Mouse (Mus musculus) left cerebral cortex, postnatal 10 days (tissue): ENCODE results near the gene Begain. TPM values are rescaled to one million over a fixed set of nuclear protein-coding genes. Genes with fewer than 3 reads are reported as not detected.
A peak's percentile ranks its signal among the peaks of the same experiment; 100 is the strongest.

ENCODE experiments used
- DNase-seq, 2 experiments: peaks; one replicate each; pipeline ENCODE4 v3.0.0; 2021 to 2022; ENCODE audit warnings: low spot score in 2 of 2, mixed read lengths in 1 of 2; ENCODE audit errors: extremely low spot score in 1 of 2
- intact Hi-C: fragments of 180-260 bp; cut with DNase I; formaldehyde crosslinking; loops from one replicate; pipeline ENCODE4 v1.15.1; 2025
- total RNA-seq, 2 experiments: library from RNA; stranded (reverse); gene quantifications; 2 replicates each; pipeline ENCODE4 v1.2.3; 2021

The Begain gene
- total RNA-seq, 2 experiments from 2014 or later = 158 to 167 TPM

DNA sequence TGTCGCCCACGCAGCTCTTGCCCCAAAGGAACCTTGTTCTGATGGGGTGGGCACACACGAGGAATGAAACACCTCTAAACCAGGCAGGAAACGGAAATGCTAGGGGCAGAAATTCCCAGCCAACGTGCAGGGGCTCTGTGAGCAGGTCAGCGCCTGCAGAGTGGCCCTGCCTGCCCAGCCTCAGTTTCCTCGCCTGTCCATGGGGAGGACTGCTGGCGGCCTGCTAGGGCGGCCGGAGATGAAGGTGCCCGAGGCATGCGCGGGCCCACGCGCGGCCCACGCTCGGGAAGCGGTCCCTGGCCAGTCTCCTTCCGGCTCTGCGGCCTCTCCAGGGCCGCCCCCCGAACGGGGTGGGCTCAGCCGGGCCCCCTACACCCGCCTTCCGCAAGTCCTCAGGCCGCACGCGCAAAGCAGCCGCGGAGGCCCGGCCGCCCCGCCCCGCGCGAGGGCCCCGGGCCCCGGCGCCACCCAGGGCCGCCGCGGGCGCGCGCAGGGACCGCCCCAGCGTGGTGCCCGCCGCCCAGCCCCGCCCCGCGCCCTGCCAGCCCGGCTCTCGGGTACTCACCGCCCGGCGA is 369 bp downstream of the Begain start:
- peak in 1 of 2 experiments; percentile 67 for DNase-seq
- intact Hi-C loops = loop anchor here (5.0 kb wide), 1 partner anchor 330 kb away; no protein-coding TSS in a partner anchor

DNA sequence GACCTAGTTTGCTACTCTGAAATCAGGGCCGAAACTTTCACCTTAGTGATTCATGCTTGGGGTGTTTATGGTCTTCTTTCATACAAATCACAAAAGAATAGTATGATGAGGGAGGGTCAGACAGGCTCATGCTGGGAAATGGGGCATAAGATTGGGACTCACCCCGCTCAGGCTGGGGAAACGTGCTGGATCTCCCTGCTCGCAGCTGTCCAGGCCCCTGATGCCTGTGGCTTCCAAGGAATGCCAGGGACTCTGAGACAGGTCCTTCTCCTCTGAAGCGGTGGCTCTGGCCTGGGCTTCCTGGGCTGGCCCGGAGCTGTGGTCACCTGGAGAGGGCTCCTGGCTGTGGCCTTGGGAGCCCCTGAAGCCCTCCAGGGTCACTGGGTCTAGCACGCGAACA is 9.4 kb downstream of the Begain start:
- intact Hi-C loops = no loop called here
- no peak for DNase-seq

DNA sequence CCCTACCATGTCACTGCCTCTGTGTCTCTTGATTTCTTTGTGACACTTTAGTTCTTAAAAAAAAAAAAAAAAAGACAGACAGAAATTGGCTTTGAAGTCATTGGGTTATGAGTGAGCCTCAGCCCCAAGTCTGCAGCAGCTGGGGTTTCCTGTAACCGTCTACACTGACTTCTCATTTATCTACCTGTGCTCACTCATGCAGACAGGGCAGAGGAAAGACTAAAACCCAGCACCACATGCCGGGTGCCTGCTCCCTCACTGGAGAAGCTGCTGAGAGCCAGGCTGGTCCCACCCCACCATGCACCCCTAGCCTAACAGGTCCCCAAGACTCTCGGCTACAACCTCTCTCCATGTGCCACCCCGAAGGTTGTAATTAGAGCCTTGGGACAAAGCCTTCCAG is 10.3 kb downstream of the Begain start:
- intact Hi-C loops = no loop called here

DNA sequence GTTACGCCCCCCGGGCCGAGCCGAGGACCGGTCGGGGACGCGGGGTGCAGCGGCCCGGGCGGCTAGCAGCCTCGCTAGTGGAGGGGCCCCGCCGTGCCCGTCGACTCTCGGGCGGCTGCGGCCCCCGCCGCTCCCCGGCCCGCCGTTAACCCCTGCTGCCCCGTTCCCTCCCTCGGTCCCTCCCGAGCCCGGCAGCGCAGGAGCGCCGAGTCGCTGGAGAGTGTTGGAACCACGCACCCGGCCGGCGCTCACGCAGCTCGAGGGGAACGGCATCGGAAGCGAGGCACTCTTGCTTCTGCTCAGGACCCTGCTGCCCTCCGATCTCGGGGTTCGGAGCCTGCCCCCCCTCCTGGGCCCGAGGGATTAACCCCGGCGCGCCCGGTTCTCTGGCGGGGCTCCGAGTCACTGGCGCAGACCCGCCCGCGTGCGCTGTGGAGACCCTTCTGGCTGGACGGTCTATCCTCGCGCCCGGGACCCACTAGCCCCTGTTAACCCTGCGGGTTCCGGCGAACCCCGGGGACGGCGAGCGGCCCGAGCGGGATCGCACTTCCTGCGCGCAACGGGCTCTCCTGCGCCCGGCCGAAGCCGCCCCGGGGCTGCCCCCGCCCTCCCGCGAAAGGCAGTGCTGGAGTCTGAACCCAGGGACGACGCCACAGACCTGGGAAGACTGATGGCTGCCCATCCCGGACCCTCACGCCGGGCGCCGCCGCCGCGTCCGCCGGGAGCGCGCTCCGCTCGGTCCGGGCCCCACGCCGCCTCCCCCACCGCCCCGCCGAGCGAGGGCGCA is 14.8 kb downstream of the Begain start:
- intact Hi-C loops = no loop called here

More for the DNA sequence above, 10.3 kb downstream of the Begain start:
- no peak for DNase-seq

DNA sequence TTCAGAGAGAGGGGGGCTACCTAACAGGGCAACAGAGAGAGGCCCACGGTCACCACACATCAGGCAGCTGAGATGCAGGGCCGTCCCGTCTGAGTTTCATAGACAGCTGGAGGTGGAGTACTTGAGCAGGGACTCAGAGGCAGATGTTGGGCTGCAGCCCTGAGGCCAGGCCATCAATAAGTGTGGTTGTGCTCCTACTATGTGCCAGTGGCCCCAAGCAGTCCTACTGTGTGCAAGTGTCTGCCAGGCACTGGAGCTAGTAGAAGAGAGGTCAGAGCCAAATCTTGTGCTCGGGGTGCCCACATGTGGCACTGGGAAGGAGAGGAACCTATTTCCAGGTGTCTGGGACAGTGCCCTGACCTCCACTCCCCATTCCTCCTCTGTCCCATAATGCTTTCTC is 18.1 kb downstream of the Begain start:
- no peak for DNase-seq
- intact Hi-C loops = no loop called here

More for the DNA sequence above, 14.8 kb downstream of the Begain start:
- DNase-seq = no peak

DNA sequence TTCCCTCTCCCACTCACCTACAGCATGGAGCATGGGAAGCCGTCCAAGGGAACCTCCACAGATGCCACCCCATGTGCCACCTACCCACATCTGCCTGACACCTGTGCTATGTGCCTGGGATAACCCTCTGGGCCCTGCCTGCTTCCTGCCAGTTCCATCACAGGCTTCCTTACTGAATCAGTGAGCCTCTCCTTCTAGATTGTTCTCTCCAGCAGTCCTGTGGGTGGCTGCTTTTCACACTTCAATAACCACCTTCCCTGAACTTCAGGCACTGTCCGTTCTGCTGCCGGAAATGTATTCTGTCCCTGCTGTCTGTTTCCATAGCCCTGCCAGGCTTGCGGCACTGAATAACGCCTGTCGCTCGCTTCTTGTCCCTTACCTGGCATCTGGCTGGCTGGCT is 22.4 kb downstream of the Begain start:
- DNase-seq = no peak

DNA sequence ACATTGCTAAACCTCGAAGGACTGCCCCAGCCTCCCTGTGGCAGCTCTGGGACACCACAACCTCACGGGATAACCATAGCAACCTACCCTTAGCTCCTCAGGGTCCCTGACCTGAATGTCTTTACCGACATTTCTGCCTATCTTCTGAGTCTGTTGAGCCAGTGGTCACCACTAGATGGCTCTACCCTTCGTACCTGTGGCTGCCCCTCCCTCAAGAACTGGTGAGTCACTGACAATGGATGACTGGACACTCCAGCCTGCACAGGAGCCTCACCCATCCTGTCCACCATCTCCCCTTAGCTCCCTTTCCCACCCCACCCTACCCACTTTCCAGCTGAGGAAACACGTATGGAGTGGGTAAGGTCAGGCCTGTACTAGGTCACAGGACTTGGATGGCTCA is 23.5 kb downstream of the Begain start:
- DNase-seq = no peak

More for the DNA sequence above, 22.4 kb downstream of the Begain start:
- intact Hi-C loops = no loop called here

DNA sequence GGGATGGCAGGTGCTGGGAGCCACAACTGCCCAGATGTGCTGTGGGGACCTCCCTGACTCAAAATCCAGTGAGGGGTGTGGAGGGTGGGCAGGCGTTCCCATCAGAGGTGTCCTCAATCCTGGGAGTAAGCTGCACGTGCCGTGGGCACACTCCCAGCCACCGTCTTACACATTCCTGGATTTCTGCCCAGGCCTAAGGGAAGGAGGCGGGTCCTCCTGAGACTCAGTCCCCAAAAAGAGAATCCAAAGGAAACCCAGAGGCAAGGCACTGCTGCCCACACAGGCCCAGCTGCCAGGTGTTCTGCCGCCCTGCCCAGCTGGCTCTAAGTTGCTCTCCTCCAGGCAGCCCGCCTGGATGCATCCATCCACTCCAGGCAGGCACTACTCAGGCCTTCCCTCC is 28.7 kb downstream of the Begain start:
- intact Hi-C loops = no loop called here
- no peak for DNase-seq

More for the DNA sequence above, 23.5 kb downstream of the Begain start:
- intact Hi-C loops = no loop called here

DNA sequence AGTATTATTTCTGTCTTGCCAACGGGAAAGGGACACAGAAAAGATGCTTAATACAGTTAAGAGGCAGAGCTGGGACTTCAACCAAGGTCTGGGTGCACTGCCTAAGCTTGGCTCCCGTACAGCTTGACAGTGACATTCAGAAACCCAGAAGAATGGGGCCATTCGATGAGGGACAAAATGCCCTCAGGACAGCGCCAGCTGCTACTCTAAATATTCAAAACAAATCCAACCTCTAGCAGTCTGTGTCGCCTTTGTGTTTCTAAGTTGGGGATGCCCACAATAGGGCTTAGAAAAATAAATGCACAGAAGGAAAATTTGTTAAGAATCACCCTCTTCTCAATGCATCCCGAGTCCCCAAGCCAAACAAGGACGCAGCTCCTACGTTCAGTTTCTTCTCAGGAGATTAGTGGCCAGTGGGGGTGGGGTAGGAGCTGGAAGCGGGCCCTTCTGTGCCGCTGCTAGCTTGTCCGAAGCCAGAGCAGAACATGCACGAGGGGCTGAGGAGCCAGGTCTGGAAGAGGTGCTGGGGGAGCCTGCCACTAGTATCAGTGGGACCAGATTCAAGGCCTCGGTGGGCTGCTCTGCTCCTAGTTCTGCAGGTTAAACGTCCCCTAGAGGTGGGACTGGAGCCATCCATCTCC is 29.7 kb downstream of the Begain start:
- no peak for DNase-seq
- intact Hi-C loops = no loop called here

DNA sequence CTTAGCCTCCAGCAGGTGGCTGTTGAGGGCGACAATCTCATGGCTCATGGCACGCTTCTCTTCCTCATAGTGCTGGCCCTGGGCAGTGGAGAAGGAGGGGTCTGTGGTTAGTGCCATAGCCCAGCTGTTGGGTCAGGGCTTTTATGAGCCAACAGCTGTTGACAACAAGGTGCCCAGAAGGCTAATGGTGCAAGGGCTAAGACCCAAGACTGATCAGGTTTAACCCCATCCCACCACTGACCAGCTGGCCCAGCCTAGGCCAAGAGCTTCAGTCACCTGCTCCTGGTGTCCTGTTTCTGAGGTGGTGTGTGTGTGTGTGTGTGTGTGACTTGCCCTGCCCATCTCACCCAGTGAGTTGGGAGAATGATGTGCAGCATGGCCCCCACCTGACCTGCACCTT is 31.0 kb downstream of the Begain start:
- no peak for DNase-seq

DNA sequence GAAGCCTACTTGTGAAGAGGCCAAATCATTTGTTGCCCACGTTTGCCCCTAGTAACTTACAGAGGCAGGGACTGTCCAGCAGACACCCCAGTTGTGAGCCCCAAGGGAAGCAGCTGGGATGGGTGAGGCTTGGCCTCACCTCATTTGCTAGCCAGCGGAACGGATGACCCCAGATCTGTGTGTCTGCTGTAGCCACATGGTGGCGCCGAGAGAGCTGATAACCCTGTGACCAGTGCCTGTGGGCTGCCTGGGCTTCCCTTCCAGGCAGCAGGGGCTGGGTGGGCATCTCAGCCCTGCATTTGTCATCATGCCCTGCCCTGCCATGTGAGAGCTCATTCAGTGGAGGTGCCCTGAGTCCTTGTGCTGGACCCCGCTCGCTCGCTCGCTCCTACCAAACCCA is 44.2 kb downstream of the Begain start:
- DNase-seq = no peak
- intact Hi-C loops = no loop called here

More for the DNA sequence above, 31.0 kb downstream of the Begain start:
- intact Hi-C loops = no loop called here

DNA sequence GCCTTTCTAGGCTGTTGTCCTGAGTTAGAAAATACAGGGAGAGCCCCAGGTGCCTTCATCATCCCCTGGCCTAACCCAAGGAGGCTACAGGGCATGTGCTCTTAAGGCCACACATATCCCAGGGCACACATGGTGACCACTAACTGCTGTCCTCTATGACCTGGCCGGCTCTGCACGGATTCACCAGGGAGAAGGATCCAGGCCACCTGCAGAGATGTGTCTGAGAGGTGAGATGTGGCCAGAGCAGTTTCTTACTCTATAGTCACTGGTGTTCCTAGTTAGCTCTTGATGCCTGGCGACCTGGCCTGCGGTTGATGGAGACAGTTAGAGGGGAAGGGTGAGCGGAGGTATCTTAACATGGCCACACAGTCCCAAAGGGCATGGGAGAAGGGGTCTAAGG is 45.1 kb downstream of the Begain start:
- DNase-seq = no peak
- intact Hi-C loops = no loop called here

DNA sequence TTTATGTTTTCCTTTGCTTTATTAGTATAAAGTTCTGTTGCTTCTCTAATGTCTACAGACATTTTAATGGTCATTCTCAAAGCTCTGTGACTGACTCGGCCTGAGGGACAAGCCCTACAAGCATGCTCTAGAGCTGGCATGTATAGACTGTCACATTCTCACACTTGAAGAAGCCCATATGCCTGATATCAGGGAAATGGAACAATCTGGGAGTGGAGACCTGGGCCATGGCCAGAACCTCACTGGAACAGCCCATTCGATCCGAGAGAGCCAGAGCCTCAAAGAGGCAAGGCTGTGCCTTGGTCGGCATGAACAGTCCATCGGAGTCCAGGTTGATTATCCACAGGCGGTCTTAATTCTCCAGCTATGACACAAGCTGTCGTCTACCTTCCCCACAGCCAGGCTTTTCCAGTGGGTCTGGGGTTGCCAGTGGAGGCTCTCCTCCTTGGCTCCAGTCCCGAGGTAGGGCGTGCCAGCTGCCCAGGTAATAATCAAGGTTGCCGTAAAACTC is 45.8 kb downstream of the Begain start:
- intact Hi-C loops = no loop called here
- DNase-seq = no peak

DNA sequence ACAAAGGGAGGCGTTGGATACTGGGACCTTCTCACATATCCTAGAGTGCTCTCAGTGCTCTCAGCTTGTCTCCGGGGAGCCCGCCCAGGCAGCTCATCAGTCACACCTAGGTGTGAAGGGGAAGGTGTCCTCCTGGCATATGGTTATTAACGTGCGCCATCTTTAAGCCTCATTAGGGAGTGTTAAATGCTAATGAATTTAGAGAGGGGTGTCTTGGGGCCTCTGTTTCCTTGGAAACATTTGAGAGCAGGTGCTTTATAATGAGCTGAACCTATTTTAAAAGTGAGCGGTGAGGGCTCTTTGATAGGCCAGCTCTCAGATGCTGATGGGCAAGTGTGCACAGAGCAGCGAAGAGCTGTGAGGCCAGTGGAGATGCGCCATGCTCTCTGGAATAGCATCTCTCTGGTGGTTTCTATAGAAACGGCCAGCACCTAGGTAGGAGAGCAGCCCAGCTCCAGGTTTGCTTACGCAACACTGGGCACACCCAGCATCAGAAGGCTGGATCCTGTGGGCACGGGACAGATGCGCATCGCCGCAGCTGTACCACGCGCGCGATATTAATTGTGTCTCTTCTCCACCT is 57.9 kb downstream of the Begain start:
- no peak for DNase-seq
- intact Hi-C loops = no loop called here

DNA sequence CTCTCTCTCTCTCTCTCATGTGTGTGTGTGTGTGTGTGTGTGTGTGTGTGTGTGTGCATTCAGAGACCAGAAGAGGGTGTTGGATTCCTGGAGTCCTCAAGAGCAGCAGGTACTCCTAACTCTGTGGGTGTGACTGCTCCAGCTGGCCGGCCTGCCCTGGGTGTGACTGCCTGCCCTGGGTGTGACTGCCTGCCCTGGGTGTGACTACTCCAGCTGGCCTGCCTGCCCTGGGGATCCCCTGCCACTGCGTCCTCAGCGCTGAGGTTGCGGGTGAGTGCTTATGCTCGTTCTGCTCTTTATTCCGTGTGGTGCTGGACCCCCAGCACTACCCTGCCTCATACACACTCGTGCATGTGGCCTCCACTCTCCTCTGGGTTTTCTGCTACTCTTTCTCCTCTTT is 65.0 kb downstream of the Begain start:
- DNase-seq = no peak
- intact Hi-C loops = no loop called here

DNA sequence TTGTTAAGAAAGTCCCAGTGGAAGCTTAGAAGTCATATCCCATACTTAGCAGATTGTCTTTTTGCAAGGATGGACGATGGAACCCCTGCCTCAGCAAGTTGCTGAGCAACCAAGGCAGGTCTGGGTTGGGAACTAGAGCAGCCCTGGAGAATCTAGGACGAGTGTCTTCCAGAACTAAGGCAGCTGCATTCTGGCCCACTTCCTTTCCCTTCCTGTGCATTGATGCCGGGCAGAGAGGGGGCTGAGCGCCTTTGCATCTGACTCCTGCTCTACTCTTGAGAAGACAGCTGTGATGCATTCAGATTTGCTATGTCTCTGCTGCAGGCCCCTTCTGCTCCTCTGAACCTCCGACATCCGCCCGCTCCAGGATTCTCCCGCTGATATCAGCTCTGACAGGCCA is 70.8 kb downstream of the Begain start:
- DNase-seq = no peak
- intact Hi-C loops = no loop called here

DNA sequence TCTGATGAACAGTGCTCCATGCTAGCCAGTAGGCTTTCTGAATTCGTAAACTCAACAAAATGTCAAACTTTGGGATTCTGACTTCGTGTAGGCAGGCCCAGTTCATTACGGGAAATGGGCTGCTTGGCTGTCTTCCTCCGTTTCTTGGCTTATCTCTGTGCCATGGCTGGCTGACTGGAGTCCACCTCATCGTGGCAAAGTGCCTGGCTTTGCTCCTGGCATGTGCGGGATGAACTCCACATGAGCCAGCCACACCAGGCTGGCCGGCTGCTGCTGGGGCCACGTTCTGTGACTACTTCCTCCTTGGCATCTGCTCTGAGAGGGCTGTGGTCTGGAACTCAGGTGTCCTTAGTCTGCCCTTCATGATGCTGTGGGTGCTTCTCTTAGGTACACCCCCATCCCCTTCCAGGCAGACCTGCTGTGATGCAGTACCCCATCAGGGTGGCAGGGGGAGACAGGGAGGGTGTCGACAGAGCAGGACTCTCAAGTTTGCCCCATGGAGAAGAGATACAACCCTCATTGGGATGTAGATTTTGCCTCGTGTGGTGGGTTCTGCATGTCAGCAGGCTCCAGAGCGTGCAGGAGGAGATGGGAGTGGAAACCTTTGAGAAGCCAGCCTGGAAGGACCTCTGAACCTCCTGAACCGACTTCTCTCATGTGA is 71.9 kb downstream of the Begain start:
- DNase-seq = no peak
- intact Hi-C loops = no loop called here

DNA sequence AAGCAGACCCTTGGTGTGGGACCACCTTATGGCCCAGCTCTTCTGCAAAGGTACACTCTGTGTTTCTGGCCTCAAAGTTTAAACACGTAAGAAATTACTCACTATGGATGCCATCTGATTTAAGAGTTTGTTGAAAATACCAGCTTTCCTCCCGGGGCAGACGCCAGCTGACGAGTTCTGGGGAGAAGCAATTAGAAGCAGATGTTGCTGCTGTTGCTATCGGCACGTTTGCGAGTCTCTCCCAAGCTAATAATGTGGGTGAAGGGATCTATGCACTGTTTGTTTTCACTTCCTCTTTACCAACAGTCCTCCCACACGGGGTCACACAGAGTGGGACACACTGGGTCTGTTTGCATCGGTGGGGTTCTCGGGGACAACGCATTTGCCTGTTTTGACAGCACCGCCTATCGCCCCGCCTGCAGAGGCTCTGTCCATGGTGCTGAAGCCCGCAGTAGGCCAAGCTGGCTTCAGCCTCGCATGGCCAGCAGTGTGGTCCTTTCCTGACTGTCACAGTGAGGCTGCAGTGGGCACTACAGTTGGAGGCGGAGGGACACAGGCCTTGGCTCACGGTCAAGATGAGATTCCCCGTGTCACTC is 73.5 kb downstream of the Begain start:
- peak; percentile 27 to 81 for DNase-seq
- intact Hi-C loops = no loop called here

DNA sequence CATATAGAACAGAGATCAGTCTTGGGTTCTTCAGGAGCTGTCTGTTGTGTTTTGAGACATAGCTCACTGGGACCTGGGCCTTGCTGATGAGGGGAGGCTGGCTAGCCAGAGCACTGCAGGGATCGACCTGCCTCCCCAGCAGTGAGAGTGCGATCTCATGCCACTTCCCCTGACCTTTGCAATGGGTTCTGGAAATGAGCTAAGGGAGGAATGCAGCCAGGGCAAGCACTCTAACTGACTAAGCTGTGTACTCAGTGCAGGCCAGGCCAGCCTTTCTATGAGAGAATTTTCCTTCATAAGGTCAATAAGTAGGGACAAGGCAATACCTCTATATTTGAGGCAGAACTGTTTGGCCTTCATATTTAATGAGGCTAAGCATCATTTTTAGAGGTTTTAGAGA is 75.0 kb downstream of the Begain start:
- DNase-seq = no peak
- intact Hi-C loops = no loop called here
